Mouse (Mus musculus) forebrain, embryonic 12.5 days (tissue): ENCODE data around the gene Trappc2l. TPM values are rescaled to one million over a fixed set of nuclear protein-coding genes. Genes with fewer than 3 reads are reported as not detected.
"Not testable (repeated sequence)": the region's sequence is repeated elsewhere in the genome, so short reads cannot be mapped to it uniquely, and the experiment has no call there.

Experiments
- ATAC-seq: fragments of 200-750 bp; cut with Nextera tagmentation; 2 replicates; pipeline ENCODE4 v1.8.0; 2017; ENCODE audit warnings: moderate TSS enrichment; ENCODE audit not compliant: low FRiP score
- H3K27ac ChIP-seq: fragments of 300-500 bp; sonication (generic); 2 replicates; pipeline ENCODE4 v1.5.1; 2016; ENCODE audit warnings: mild to moderate bottlenecking
- H3K27me3 ChIP-seq: fragments of 300-500 bp; sonication (generic); 2 replicates; pipeline ENCODE4 v1.6.1; 2016; ENCODE audit warnings: mild to moderate bottlenecking
- H3K36me3 ChIP-seq: fragments of 300-500 bp; sonication (generic); replicated peaks from 2 replicates; pipeline ENCODE4 v1.6.1; 2016; ENCODE audit warnings: mild to moderate bottlenecking
- H3K4me1 ChIP-seq: fragments of 300-500 bp; sonication (generic); 2 replicates; pipeline ENCODE4 v1.6.1; 2016
- H3K4me2 ChIP-seq: fragments of 300-500 bp; sonication (generic); 2 replicates; pipeline ENCODE4 v1.6.1; 2016; ENCODE audit warnings: mild to moderate bottlenecking, moderate library complexity
- H3K4me3 ChIP-seq: fragments of 300-500 bp; sonication (generic); replicated peaks from 2 replicates; pipeline ENCODE4 v1.5.1; 2016; ENCODE audit warnings: mild to moderate bottlenecking
- H3K9ac ChIP-seq: fragments of 300-500 bp; sonication (generic); 2 replicates; pipeline ENCODE4 v1.6.1; 2016; ENCODE audit warnings: mild to moderate bottlenecking
- H3K9me3 ChIP-seq: fragments of 300-500 bp; sonication (generic); 2 replicates; pipeline ENCODE4 v1.6.1; 2016
- WGBS: fragments of 180-500 bp; shearing (Covaris S2); methylation state at CpG from one replicate; pipeline ENCODE4 v1.1.7; 2016; 5-methylcytosine and 5-hydroxymethylcytosine counted together
- polyA plus RNA-seq: library from polyadenylated mRNA; unstranded; fragments of >200 nt; fragmentation: Nextera tagmentation; extraction: Ambion mirVana; gene quantifications from 2 replicates; pipeline ENCODE4 v1.2.1, GENCODE M21; 2016

Gene Trappc2l
- polyA plus RNA-seq, 1 experiment from 2014 or later: 42.2 TPM

- no peaks in the 10 kb centered on the region; the same call in 1 of the 2 replicates for H3K27me3 ChIP-seq
- H3K4me1 ChIP-seq: peaks cover 10% of the 10 kb centered on the region
- ATAC-seq: 0 out of 2 replicates have a peak, but pooled peaks have one; percentile 28
- 33% methylated on average over 5 of the region's 7 CpGs for WGBS
- no peak overlapping the region for H3K4me2 ChIP-seq
- peaks cover 3% of the 10 kb centered on the region; the same call in 1 of the 2 replicates for H3K36me3 ChIP-seq
- no peak overlapping the region for H3K4me3 ChIP-seq
- H3K9ac ChIP-seq: no peak overlapping the region
- no peaks in the 10 kb centered on the region for H3K9me3 ChIP-seq
- no peak overlapping the region for H3K27ac ChIP-seq
Measured at GRCm38 (mm10) chr8:122617947-122618546, 6.6 kb downstream of the Trappc2l start.

GRCm38 (mm10) chr8:122618660-122619378 lies 7.4 kb downstream of the Trappc2l start:
- no peaks in the 10 kb centered on the region; the same call in 1 of the 2 replicates for H3K27me3 ChIP-seq
- WGBS: 82% methylated on average over 6 of the region's 6 CpGs
- peaks cover 10% of the 10 kb centered on the region for H3K4me1 ChIP-seq
- no peak overlapping the region for H3K4me2 ChIP-seq
- H3K4me3 ChIP-seq: no peak overlapping the region
- H3K36me3 ChIP-seq: no peaks in the 10 kb centered on the region; the same call in 1 of the 2 replicates
- H3K9me3 ChIP-seq: no peaks in the 10 kb centered on the region
- ATAC-seq: no peak
- no peak overlapping the region for H3K9ac ChIP-seq
- H3K27ac ChIP-seq: no peak overlapping the region

DNA sequence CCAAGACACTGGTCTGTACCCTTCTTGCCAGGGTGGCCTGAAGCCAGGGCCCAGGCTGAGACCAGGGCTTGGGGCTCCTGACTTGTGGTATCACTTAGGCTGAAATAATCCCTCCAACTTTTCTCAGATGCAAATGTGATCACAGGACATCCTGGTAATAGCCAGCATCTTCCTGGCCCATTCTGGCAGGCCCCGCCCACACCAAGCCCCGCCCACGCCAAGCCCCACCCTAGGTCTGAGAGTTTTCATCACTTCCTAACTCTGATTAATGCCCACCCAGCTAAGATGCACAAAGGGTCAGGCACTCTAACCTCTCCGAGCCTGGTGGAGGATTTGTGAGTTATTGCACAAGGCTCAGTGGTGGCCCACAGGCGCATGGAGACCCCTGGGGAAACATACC lies 9.0 kb downstream of the Trappc2l start:
- ATAC-seq: no peak
- no peak overlapping the region for H3K27ac ChIP-seq

DNA sequence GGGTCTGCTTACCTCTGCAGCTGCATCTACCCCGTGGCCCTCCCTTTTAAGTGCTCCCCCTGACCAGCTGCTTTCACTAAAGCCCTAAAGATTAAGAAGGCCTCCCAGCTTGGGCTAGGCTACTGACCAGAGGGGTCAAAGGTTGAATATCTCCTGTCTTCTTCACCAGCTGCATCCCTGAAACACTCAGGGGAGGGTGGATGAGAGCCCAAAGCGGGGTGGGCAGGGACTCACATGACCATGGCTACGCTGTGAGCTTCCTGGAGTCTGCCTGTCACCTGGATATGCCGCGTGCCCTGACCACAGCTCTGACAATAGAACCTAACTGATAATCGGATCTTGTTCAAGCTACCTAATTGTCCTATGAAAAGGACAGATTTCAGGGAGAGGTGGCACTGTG lies 11.3 kb downstream of the Trappc2l start, which contains the start of gene Pabpn1l:
Gene Pabpn1l (minus strand): TSS at position 13 of the 400 bp plus-strand sequence.
- Histone ChIP-seq H3K36me3 (no peaks in the 10 kb centered on the region), H3K4me1 (peaks cover 10% of the 10 kb centered on the region), H3K9ac (no peak within 1 kb of the TSS), H3K4me2 (no peak within 1 kb of the TSS), H3K27ac (no peak within 1 kb of the TSS), H3K27me3 (peaks cover 6% of the 10 kb centered on the region), H3K9me3 (no peaks in the 10 kb centered on the region), H3K4me3 (no peak within 1 kb of the TSS)
- no peak for ATAC-seq
- 66% methylated on average over 6 of the region's 6 CpGs for WGBS

More for the DNA sequence above, 9.0 kb downstream of the Trappc2l start:
- no peaks in the 10 kb centered on the region; the same call in 1 of the 2 replicates for H3K36me3 ChIP-seq
- no peaks in the 10 kb centered on the region for H3K9me3 ChIP-seq
- no peak overlapping the region for H3K4me3 ChIP-seq
- peaks cover 10% of the 10 kb centered on the region for H3K4me1 ChIP-seq
- no peak overlapping the region for H3K4me2 ChIP-seq
- H3K27me3 ChIP-seq: no peaks in the 10 kb centered on the region; the same call in 1 of the 2 replicates
- no peak overlapping the region for H3K9ac ChIP-seq
- 35% methylated on average over 5 of the region's 5 CpGs for WGBS

- no peak for ATAC-seq
- 88% methylated on average over 17 of the region's 17 CpGs for WGBS
- peaks cover 4% of the 10 kb centered on the region; the same call in 1 of the 2 replicates for H3K4me1 ChIP-seq
- H3K36me3 ChIP-seq: peaks cover 7% of the 10 kb centered on the region; the same call in 1 of the 2 replicates
- no peaks in the 10 kb centered on the region for H3K9me3 ChIP-seq
- peaks cover 12% of the 10 kb centered on the region for H3K27me3 ChIP-seq
- H3K4me2 ChIP-seq: no peak overlapping the region
- H3K27ac ChIP-seq: no peak overlapping the region
- no peak overlapping the region for H3K9ac ChIP-seq
- no peak overlapping the region for H3K4me3 ChIP-seq
Measured at GRCm38 (mm10) chr8:122623844-122624642, 12.6 kb downstream of the Trappc2l start.

DNA sequence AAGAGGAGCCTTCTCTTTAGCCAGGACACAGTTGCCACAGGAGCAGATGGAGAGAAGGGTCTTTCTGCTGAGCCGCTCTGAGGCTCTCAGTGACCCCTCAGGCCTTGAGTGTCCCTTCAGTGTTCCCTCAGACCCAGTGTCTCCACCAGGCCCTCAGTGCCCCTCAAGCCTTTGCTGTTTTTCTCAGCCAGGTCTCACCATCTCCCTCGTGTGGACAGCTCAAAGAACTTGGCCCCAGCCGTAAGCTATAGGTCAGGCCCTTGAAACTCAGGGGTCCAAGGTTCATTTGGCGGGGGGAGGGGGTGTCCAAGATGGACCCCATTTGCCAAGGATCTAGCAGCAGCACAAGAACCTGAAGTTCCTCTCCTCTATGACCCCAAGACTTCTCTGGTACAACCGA lies 13.2 kb downstream of the Trappc2l start:
- Histone ChIP-seq H3K4me2 (no peak overlapping the region), H3K9me3 (no peaks in the 10 kb centered on the region), H3K27ac (no peak overlapping the region), H3K4me3 (no peak overlapping the region), H3K27me3 (peaks cover 12% of the 10 kb centered on the region), H3K9ac (no peak overlapping the region), H3K36me3 (peaks cover 7% of the 10 kb centered on the region; the same call in 1 of the 2 replicates), H3K4me1 (peaks cover 4% of the 10 kb centered on the region)
- WGBS: 74% methylated on average over 5 of the region's 5 CpGs
- ATAC-seq: no peak

DNA sequence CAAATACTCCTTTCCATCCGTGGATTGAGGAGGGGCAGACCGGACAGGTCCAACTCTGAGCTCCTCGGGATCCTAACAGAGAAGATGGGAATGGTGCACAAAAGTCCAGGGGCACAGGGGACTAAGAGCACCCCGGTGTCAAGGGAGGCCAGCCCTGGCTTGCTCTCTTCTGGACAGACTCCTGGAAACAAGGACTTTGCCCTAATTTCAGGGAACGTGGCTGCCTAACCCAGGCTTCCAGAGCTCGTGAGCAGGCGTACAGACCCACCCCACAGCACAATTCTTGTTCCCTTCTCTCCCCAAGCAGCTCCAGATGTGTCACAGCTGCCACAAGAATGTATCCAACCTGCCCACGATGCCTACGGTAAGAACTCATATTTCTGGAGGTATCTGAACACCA lies 14.4 kb downstream of the Trappc2l start:
- no peak overlapping the region for H3K27ac ChIP-seq
- 85% methylated on average over 9 of the region's 9 CpGs for whole genome bisulfite sequencing
- no peak overlapping the region for H3K4me3 ChIP-seq
- H3K4me2 ChIP-seq: no peak overlapping the region
- ATAC-seq: no peak
- peaks cover 7% of the 10 kb centered on the region; the same call in 1 of the 2 replicates for H3K36me3 ChIP-seq
- H3K27me3 ChIP-seq: peaks cover 19% of the 10 kb centered on the region
- H3K4me1 ChIP-seq: peaks cover 3% of the 10 kb centered on the region; the same call in 1 of the 2 replicates
- H3K9me3 ChIP-seq: no peaks in the 10 kb centered on the region
- no peak overlapping the region for H3K9ac ChIP-seq

DNA sequence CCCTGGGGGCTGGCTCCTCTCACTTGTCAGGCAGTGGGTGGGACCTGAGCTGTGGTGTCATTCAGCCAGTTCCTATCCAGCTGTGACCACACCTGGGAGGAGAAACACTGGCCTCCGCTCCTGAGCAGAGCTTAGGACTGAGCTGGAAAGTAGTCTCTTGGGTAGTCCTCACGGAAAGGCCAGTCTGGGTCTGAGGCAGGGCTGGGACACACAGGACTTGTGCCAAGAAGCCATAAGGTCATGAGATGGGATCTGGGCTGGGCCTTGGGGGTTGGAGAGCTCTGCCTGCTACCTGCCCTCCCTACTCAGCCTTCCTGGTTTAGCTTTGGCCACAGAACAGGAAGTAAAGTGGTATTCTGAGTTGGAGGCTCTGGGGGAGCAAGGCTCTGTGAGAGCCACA lies 15.5 kb downstream of the Trappc2l start:
- peaks cover 3% of the 10 kb centered on the region; the same call in 1 of the 2 replicates for H3K4me1 ChIP-seq
- H3K27ac ChIP-seq: no peak overlapping the region
- H3K27me3 ChIP-seq: peaks cover 20% of the 10 kb centered on the region
- ATAC-seq: no peak
- H3K9me3 ChIP-seq: no peaks in the 10 kb centered on the region
- no peak overlapping the region for H3K4me3 ChIP-seq
- no peak overlapping the region for H3K4me2 ChIP-seq
- WGBS: 84% methylated on average over 2 of the region's 2 CpGs
- no peak overlapping the region for H3K9ac ChIP-seq
- H3K36me3 ChIP-seq: peaks cover 7% of the 10 kb centered on the region; the same call in 1 of the 2 replicates

- no peak for ATAC-seq
- Histone ChIP-seq H3K4me3 (no peak overlapping the region), H3K27me3 (peaks cover 25% of the 10 kb centered on the region), H3K27ac (no peak overlapping the region), H3K9me3 (no peaks in the 10 kb centered on the region), H3K4me2 (no peak overlapping the region), H3K9ac (no peak overlapping the region), H3K4me1 (peaks cover 3% of the 10 kb centered on the region; the same call in 1 of the 2 replicates), H3K36me3 (peaks cover 23% of the 10 kb centered on the region)
- 17% methylated on average over 10 of the region's 10 CpGs for WGBS
Measured at GRCm38 (mm10) chr8:122629388-122629787, 17.9 kb downstream of the Trappc2l start.

GRCm38 (mm10) chr8:122630696-122631095 lies 19.3 kb downstream of the Trappc2l start:
- WGBS: 63% methylated on average over 22 of the region's 22 CpGs
- Histone ChIP-seq H3K4me1 (peaks cover 3% of the 10 kb centered on the region; the same call in 1 of the 2 replicates), H3K27me3 (peaks cover 25% of the 10 kb centered on the region), H3K4me2 (0 out of 2 replicates have a peak overlapping the region, but pooled peaks have one; percentile 6), H3K36me3 (peaks cover 33% of the 10 kb centered on the region), H3K4me3 (no peak overlapping the region), H3K9me3 (no peaks in the 10 kb centered on the region), H3K9ac (no peak overlapping the region), H3K27ac (no peak overlapping the region)
- ATAC-seq: no peak

GRCm38 (mm10) chr8:122632134-122632533 lies 20.7 kb downstream of the Trappc2l start:
- not testable (repeated sequence) for H3K9me3 ChIP-seq

DNA sequence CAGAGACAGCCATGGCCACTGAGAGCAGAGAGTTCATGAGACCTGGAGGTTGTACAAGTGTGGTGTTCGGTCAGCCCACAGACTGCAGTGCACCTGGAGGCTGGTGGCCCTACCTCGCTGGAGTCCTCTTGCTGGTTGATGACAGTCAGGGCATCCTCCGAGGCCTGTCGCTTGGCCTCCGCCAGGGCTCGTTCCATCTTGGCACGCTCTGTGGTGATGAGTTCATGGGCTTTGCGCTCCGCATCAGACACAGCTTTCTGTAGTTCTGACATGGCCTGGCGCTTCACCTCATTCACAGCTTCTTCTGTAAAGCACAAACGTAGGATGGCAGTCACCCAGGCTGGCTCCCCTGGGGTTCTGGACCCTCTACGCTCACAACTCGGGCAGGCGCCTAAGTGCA lies 21.8 kb downstream of the Trappc2l start:
- Histone ChIP-seq H3K9ac (no peak overlapping the region), H3K4me1 (peaks cover 3% of the 10 kb centered on the region; the same call in 1 of the 2 replicates), H3K4me3 (no peak overlapping the region), H3K36me3 (peaks cover 33% of the 10 kb centered on the region), H3K4me2 (no peak overlapping the region), H3K9me3 (no peaks in the 10 kb centered on the region), H3K27ac (no peak overlapping the region), H3K27me3 (peaks cover 18% of the 10 kb centered on the region)
- no peak for ATAC-seq
- WGBS: 94% methylated on average over 14 of the region's 14 CpGs

More at GRCm38 (mm10) chr8:122632134-122632533, 20.7 kb downstream of the Trappc2l start:
- WGBS: 69% methylated on average over 3 of the region's 3 CpGs
- not testable (repeated sequence) for H3K4me1 ChIP-seq, H3K4me2 ChIP-seq, H3K9ac ChIP-seq, H3K27ac ChIP-seq, H3K4me3 ChIP-seq, ATAC-seq
- Histone ChIP-seq H3K27me3 (peaks cover 22% of the 10 kb centered on the region), H3K36me3 (peaks cover 33% of the 10 kb centered on the region)
